Mouse (Mus musculus): ENCODE data around the gene Rgs10.

- TF ChIP-seq CTCF (IDR thresholded peaks at IDR 0.05) (no peak), POLR2A (IDR thresholded peaks at IDR 0.05; ENCODE audit: insufficient read depth, low read depth, low read length) (no peak), EP300 (IDR thresholded peaks at IDR 0.05; ENCODE audit: insufficient read depth, low read depth, low read length) (no peak)
Measured at GRCm38 (mm10) chr7:128364526-128364925, 54.0 kb downstream of the Rgs10 start.

Measured in heart, adult 2 months (tissue).